Mouse (Mus musculus): ENCODE results near the gene Mlh3.

The Mlh3 gene

DNA sequence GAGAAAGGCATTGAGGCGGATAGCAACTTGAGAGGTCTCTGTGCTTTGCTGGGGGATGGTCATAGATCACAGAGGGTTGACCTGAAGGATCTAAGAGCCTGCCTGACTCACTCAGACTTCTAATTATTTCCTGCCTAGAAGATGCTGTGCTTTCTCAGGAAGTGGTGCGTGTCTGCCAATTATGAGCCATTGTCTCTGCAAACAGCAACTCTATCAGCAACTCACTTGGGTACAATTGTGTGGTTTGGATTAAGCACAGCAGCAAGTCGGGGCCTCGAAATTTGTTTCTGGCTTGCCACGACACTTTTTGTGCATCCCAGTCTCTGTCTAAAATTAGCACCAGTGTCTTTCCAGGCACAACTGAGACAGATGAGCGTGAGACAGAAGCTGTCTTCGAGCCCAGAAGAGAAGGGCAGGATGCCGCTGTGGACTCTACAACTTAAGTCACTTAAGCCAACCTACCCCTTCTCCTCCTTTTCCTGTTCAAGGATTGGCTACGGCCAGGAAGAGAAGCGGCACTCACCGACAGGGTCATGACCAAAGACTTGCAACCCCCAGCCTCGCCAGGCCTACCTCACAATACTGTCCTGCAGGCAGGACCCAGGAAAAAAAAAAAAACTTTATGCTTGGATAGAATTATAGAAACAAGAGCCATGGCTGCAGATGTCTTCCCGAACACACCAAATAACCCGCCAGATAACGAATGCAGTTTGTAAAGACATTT, 42.4 kb downstream of the Mlh3 start:
- no peak for DNase-seq (ENCODE audit: low spot score)

DNA sequence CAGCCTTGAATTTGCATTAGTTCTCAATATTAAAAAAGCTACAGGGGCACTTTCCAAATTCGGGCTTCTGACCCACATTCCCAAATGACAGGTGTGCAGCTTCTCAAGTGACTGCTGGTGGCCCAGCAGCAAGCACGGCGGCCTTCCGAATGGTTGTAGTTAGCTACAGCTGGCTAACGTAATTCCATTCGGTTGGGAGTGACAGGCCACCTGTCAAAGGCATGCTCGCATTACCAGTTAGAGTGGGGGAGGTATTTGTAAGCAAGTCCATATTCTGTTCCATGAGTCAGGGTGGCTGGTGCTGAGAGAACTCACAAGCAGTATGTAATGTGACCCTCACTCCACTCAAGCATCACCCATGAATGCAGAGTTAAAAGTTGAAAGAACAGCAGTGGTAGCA, 43.2 kb downstream of the Mlh3 start:
- peak; percentile 21 for DNase-seq (ENCODE audit: low spot score)

DNA sequence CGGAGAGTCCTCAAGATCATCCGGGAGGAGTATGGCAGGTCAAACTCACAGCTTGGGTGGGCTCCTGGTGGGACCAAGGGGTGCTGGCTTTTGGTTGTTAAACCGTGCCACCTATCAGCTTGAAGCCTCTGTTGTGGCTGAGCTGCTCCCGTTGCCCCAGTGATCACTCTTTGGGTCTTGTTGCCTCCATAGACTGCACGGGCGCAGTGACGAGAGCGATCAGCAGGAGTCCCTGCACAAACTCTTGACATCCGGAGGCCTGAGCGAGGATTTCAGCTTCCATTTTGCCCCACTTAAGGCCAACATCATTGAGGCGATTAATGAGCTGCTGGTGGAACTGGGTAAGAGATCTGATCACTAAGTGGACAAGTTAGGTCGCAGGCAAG, 50.5 kb downstream of the Mlh3 start:
- peak; percentile 19 for DNase-seq (ENCODE audit: low spot score)

DNA sequence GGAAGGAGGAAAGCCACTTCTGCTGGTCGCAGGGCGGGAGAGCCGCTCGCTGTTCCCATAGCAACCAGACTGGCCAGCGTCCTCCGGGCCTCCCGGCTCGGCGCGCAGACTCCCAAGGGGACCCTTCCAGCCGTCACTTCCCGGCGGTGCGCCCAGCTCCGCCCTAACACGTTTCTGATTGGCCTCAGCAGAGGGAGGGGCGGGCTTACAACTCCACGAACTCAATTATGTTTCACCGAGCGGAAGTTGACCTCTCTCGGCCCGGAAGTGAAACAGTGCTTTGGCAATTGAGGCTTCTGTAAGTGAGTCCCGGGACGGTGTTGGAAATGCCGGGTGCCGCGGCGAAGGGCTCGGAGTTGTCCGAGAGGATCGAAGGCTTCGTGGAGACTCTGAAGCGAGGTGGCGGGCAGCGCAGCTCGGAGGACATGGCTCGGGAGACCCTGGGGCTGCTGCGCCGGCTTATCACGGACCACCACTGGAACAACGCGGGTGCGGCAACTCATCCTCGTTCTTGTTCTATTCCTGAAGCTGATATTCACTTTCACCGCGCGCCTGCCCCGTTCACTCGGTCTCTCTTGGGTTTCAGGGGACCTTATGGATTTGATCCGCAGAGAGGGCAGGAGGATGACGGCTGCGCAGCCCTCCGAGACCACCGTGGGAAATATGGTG, 51.0 kb downstream of the Mlh3 start, which contains the start of gene Eif2b2:
Gene Eif2b2 (plus strand): TSS at position 246 of the 669 bp plus-strand sequence.
- DNase-seq (ENCODE audit: low spot score) = peak; percentile 99

DNA sequence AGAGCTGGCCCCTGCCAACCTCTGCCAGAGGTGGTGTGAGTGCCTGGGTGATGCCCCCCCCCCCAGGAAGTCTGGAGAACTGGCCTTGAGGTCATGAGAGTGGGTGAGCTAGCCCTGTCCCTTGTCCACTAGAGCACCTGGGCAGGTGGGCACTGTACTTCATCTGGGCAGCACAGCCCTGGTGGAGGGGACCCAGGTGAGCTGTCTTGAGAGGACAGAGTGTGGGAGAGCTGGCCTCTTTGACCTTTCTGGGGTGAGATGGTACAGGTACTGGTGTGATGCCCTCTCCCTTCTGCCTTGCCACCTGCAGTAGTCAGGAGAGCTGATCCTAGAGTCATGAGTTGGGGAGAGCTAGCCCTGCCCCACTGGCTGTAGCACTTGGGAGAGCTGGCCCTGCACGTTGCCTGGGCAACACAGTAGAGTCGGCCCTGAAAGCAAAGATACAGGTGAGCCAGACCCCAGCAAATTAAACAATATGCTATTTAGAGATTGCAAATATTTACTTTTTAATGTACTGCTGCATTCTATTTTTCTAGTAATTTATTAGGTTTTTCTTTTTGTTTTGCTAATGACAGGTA, 52.6 kb downstream of the Mlh3 start:
- DNase-seq (ENCODE audit: low spot score) = no peak

DNA sequence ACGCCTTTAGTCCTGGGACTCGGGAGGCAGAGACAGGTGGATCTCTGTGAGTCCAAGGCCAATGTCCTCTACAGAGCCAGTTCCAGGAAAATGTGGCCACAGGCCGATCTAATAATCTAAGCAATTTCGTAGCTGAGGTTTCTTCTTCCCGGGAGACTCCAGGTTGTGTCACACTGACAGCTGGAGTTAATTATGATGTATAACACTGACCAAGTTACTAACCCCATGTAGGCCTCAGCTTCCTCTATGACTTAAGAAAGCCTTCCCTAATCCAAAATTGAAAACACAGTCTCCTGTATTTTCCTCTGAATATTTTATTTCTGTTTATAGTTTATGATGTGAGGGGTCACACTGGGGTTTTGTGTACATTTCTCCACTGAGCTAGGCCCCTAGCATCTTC, 55.4 kb downstream of the Mlh3 start:
- peak; percentile 13 for DNase-seq (ENCODE audit: low spot score)

DNA sequence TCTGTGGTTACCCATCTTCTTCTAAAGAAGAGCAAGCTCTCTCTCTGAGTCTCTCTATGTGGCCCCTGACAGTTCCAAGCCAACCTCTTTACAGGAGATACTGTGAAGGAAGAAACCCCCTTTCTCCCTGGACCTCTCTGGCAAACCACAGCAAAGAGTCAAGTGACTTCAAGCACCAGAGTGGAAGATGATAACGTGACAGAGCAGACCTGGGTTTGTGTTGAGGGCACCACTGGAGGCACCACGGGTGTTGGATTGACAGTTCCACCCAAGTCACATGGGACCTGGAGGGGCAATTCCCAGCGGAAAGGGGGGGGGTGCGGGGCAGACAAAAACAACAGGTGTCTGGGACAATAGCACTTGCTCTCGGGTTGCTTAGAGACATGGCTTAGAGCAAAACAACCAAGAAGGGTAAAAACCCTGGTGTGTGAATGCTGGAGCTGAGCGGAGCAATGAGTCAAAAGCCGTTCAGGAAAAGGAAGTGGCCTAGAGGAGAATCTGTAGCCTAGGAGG, 61.7 kb downstream of the Mlh3 start:
- DNase-seq (ENCODE audit: low spot score) = no peak

DNA sequence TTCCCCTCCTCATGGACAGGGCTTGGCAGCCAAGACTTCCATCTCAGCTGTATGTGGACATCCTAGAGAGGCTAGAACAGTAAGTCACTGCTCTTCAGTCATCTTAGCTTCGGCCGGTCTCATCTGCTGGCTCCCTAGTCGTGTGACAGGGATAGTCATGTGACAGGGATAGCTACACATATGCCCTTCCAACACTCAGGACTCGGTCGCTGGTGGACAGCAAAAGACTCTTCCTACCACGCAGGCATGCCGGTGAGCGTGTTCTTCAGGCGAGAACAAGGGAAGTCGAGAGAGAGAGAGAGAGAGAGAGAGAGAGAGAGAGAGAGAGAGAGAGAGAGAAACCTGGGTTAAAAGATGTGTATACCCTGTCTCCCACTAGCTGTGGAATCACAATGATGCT, 65.0 kb downstream of the Mlh3 start:
- DNase-seq (ENCODE audit: low spot score) = no peak

DNA sequence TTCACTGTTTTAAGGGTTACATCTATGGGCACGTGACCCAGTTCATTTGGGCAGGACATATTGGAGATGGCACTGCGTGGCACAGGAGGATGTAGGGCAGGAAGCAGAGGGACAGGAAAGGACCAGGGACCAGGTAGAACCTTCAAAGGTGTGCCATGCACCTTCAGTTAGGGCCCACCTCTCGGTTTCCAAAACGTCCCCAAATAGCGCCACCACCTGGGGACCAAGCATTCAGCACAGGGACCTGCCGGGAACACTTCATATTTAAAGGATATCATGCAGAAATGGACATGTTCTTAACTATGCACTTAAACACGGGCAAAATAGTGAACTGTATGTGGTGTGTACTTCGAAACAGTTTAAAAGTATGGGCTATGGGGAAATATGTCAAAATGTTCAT, 66.3 kb downstream of the Mlh3 start:
- no peak for DNase-seq (ENCODE audit: low spot score)

DNA sequence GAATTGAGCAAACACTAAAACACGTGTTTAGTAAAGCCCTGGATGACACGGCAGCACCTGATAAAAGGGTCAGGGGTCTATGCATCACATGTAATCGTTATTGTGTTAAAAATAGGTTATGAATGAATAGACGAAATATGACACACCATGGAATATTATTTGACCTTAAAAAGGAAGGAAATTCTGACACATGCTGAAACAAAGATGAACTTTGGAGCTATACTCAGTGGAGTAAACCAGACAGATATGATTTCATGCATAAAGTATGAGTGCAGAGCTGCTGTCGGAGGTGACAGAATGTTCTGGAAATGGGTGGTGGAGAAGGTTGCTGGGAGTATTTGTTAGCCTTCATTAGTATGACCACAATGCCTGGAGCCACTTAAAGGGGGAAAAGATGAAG, 66.7 kb downstream of the Mlh3 start:
- no peak for DNase-seq (ENCODE audit: low spot score)

DNA sequence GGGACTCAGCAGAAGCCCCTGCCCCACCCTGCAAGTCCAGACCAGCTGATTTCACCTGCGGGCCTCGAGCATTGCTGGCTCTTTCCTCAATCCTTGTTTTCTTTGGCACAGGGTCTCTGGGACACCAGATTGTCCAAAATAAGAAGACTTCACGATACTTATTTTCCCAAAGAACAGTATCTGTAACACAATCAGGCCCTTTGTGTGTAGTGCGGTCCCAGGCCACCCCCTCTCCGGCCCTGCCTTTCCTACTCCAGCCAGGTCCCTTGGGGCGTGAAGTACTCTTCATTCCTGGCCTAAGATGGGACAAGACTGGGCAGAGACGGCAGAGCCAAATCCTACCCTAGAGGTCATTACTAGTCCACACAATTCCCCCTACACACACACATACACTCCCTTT, 68.2 kb downstream of the Mlh3 start:
- DNase-seq (ENCODE audit: low spot score) = no peak

DNA sequence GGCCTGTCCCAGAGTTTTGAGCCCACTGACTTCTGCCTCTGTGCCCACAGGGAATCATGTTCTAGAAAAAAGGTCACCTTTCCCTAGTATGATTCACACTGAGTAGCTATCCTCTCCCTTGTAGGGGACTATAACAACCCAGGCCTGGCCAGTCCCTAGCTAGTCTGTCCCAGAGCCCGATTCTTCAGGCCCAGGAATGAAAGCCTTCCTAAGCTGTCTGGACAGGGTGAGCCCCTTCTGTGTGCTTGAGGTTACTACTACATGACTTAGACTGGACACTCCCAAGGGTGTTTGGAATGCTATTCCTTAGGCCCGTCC, 68.6 kb downstream of the Mlh3 start:
- no peak for DNase-seq (ENCODE audit: low spot score)

DNA sequence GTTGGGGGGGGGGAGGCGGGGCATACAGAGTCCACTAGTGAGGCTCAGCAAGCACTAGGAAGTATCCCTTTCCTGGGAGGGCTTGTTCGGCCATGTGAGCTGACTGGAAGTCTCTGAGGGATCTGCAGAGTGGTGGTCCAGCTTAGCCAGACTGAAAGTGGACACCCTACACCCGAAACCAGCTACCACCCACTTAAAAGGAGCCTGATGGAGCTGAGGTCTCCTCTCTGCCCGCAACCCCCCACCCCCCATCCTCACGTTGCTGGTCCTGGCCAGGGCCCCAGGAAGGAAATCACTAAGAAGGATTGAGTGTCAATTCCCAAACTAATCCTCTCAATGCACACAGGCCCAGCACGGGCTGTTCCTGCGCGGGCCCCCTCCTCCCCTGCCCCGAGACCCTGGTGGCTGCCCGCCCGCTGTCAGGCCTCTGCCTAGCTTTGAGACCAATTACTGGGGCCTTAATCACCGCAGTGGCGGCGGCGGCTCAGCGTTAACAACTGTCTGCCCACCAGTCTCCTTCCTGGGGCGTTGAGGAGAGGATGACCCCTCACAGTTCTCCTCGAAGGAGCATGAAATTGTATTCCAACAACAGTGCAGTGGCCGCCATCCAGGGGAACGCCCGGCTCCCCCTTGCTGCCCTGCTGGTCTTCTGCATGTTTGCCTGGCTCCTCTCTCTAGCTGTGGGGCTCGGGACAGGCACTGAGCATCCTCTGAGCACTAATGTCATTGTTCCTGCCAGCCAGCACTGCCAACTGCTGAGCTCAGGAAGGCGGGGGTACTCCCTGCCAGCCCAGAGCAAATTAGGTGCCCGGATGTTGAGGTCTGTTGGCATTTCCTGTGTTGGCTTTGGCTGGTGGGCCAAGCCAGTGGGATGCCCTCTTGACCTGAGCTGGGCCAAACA, 69.2 kb downstream of the Mlh3 start:
- DNase-seq (ENCODE audit: low spot score) = peak; percentile 53

DNA sequence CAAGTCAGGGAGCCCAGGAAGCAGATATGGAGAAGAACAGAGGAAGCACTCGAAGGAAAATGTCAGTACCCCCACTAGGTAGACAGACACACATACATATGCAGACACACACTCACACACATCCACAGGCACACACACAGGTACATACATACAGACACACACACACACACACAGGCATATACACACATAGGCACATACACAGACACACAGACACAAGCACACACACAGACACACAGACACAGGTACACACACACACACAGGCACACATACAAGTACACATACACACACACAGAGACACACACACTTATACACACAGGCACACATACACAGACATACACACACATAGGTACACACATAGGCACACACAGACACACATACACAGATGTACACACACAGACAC, 70.4 kb downstream of the Mlh3 start:
- no peak for DNase-seq (ENCODE audit: low spot score)

DNA sequence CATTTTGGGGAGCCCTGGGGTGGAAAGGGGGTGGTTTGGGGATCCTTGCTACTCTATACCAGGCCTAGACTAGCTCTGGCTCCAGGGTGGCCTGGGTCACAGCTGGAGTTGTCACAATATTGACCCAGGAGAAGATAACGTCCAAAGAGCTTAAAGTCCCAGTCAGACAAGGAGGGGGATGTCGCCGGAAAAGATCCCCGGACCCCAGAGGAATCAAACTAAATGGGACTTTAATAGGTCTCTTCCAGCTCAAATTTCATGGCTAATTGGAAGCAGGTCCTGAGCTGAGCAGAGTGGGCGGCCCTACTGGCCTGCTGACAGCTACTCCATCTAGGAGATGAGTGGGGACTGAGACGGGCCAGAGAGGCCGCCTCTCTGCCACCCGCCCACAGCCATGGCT, 72.5 kb downstream of the Mlh3 start:
- DNase-seq (ENCODE audit: low spot score) = peak; percentile 79

DNA sequence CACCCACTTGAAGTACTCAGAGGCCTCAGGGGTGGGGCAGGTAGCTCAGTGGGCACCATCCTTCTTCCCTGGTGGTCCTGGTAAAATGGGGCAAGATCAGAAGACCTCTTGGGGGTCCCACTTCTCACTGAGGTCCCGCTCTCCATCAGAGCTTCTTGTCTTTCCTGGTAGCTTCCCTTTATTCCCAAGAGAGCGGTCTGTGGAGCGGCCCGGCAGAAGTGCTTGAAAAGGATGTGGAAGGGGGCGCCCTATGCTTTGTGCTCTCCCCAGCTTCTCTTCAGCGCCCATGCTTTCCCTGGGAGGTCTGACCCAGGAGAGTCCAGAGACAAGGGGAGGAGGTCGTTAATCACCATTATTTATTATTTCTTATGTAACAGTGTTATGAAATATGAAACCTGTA, 73.0 kb downstream of the Mlh3 start:
- no peak for DNase-seq (ENCODE audit: low spot score)

DNA sequence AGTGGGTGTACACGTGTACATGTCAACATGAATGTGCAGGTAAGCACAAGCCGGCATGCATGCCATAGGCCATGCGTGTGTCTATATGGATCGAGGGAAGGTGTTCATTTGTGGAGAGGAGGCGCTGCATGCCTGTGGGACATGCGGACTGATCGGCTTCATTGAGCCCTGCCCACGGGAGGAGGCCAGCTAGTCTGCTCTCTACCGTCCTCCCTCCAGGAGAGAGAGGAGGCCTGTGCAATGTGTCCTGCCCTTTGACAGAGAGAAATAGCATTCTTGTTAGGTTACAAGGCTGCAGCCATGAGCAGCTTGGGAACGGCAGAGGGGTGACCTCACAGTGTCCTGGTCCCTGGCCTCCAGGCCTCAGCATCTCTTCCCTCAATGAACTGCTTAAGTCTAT, 74.2 kb downstream of the Mlh3 start:
- no peak for DNase-seq (ENCODE audit: low spot score)

DNA sequence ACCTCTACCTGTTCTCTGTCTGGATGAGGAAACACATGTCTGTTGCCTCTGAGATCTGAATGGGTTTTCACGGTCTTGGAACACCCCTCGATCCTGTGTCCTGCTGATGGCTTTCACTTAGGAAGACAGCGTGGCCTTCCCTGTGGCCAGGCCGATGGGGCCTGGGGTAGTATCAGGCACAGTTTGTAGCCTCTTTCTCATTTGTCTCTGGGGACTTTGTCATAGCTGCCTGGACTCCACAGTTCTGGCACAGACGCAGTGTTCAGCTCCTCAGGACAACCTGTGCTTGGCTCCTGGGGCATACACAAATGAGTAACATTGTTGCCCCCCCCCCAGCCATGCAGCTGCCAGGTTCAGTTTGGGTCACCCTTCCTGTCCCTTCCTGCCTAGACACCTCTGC, 75.3 kb downstream of the Mlh3 start:
- DNase-seq (ENCODE audit: low spot score) = no peak

DNA sequence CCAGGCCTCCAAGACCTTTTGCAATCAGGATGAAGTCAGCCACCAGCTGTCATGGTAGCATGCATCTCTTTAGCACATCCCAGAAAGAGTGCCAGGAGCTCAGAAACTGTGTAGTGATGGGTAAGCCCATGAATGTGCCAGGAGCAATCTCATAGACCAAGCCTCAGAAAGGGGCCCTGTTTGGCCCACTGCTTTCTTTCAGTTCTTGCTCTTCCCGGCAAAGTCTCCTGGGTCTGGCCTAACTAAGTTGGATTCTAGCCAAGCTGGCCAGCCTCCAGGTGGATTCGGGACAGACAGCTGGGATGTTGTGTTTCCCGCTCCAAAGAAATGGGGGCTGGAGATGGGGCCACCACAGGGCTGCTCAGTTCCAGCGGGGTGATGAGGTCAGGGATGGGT, 75.8 kb downstream of the Mlh3 start:
- DNase-seq (ENCODE audit: low spot score) = no peak

DNA sequence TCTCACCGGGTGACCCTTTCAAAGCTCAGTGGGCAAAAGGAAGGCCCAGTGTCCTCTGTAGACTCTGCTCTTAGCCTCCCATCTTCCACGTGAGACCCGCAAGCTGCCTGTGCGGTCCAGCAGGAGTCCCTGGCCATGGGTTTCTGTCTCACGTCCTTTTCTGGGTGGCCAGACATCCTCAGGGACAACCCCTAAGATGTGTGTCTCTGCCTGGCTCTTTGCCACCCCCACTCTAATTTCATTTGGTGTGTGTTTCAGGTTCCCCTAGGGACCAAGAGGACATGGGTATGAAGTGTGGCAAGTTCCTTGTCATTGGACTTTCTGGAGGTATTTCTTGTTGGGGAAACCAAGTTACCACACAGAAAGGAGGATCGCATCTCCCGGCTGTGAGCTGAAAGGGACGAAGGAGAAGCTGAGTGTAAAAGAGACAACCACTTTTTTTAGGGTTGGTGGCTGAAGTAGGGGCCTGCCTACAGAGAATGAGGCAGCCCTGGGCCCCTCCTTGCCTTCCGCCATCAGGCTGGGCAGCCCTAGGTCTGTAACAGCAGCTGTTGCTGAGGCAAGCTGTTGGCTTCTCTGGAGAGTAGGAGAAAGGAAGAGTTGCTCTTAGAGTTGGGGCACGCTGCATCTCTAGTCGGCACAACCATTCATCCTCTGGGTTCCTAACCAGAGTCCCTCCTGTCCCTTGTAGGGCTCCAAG, 76.3 kb downstream of the Mlh3 start:
- DNase-seq (ENCODE audit: low spot score) = no peak

DNA sequence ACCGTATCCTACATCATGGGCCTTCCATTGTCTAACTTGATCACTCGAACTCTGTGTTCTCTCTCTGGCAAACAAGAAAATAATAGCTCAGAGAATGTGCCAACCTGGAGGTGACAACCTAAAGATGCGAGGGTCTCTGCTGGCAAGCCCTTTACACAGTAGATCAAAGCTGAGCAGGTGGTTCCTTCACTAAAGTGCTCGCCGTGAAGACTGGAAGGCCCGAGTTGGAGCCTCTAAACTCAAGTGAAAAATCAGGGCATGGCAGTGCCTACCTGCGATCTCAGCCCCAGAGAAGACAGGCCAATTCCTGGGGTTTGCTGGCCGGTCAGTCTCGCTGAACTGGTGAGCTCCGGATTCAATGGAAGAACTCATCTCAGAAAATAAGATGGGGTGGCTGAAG, 77.3 kb downstream of the Mlh3 start:
- no peak for DNase-seq (ENCODE audit: low spot score)
